Mouse (Mus musculus): ENCODE measurements around the gene Gm17268.

Gene Gm17268

GRCm38 (mm10) chr11:82038535-82038934, at the start of gene Gm17268:
TSS of gene Gm17268 (minus strand) at chr11:82038562.
- no peak for DNase-seq

- DNase-seq: no peak
Observed at GRCm38 (mm10) chr11:82084360-82084759, 46.0 kb upstream of the Gm17268 start.

- no peak for DNase-seq
Observed at GRCm38 (mm10) chr11:82080865-82081264, 42.5 kb upstream of the Gm17268 start.

DNA sequence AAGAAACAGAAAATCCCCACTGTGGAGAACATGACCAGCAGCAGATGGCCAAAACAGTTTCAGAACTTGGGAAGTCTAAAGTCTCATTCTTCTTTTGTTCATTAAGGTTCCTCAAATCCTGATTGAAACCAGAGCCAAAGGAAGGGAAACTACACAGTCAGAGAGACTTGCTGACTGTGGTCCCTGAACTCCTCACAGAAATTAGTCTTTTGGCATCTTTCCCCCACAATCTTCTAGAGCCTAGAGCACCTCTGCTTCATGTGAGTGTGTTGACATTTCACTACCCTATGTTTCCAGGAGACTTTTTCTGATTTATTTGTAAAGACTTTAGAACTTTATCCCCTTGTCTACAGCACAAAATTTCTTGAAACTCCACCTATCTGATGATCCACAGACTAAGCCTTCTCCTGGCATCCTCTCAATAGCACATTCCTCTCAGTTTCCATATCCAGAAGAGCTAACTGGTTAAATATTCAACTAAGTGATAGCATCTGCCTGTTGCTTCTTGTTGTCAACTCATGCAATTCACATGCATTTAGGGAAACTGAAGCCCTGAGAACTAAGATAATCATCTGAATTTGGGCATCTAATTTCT, 39.9 kb upstream of the Gm17268 start:
- DNase-seq: no peak

- no peak for DNase-seq
Observed at GRCm38 (mm10) chr11:82077031-82077430, 38.7 kb upstream of the Gm17268 start.

DNA sequence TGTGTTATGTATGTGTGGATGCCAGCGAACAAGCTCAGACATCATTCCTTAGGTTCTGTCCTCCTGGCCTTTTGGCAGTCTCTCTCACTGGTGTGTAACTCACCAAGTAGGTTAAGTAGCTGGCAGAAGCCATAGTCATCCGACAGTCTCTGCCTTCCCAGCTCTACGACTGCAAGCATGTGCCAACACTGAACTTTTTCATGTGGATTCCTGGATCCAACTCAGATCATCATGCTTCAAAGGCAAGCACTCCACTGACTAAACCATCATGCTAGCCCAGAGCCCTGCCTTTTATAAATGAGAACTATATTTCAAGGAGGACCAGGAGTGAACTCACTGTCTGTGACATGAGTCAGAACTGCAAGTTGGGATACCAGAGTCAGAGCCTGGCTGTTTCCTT, 35.3 kb upstream of the Gm17268 start:
- no peak for DNase-seq

DNA sequence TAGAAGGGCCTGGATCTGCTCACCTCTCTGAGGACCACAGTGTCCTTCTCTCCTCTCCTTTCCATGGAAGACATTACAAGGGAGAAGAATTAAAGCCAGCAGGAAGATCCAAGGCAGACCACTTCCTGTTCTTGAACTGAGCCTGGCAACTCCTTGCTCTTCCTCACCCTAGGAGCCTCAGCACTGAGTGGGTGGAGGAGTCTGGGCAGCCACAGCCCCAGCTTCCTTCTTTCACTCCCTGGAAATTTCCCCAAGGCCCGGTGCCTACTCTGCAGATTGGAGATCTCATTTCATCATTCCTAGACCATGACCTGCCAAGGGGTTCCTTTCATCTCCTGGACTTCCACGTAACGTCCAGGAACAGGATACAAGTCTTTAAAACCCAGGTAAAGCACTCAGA, 34.6 kb upstream of the Gm17268 start:
- no peak for DNase-seq

DNA sequence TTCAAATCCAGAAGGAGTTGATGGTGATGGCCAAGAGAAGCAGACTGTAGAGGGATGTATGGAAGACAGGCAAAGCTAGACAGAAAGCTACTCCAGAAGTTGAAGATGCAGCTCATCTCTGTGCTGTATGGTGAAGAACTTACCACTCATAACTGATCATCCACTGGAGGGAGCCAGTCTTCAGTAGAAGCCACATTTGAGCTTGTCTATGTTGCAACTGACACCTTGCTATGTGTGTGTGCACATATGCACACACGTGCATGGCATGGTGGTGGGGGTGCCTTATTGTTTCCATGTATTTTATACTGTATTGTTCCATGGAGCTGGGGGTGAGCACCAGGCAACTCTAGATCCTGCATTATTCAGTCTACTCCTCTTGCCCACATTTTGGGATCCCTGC, 34.0 kb upstream of the Gm17268 start:
- no peak for DNase-seq

DNA sequence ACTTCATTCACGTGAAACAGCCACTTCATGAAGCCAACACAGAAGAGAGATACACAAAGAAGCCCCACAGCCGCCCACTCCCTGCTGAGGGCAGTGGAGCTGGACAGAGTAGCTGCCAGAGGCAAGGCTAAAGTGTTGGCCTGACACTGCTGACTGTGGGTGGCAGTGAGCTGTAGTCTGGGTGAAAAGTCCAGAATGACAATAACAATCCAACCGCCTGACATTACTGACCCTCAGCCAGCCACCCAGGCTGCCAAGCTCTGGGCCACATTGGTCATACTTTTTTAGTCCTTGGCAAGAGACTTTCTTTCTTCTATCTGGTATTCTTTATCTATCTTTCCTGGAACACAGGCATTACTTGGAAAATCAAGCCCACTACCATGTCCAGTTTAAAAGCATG, 32.7 kb upstream of the Gm17268 start:
- no peak for DNase-seq

DNA sequence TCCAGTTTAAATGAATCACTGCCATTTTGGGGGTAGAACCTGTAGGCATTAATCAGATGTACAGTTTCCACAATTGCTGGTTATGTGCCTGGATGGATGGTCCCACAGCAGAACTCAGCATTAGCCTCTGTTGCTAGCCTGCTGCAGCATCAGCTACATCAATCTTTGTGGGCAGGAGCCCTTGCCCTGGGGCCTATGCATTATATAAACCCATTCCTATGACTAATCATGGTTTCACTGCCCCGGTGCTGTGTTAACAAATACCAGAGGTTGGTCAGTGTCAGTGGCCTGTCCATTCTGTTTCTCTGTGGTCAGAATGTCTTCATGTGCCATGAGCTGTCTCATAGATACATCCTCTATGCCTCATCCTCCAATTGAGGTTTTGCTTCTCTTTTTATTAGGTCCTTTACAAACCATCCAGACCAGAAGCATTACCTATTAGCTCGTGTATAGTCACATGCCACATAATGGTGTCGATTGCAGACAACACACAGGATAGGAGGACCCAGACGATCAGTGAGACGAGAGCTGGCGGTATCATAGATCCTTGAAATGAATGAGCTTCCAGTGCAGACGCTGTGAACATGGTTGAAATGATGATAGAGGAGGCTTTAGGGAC, 28.7 kb upstream of the Gm17268 start:
- no peak for DNase-seq

GRCm38 (mm10) chr11:82063454-82063853, 25.1 kb upstream of the Gm17268 start:
- no peak for DNase-seq

DNA sequence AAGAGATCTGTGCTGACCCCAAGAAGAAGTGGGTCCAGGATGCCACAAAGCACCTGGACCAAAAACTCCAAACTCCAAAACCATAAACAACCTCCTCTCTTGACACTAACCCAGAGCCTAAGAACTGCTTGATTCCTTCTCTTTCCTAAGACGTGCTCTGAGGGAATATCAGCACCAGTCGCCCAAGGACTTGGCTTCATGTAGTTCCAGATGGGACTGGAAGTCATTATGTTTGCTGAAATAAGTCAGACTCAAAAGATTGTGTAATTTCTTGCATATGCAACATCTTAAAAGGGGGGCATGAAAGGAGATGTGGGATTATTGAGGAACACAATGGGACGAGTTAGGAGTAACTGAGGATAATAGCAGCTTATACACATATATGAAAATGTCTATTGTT, 23.9 kb upstream of the Gm17268 start:
- DNase-seq: no peak

DNA sequence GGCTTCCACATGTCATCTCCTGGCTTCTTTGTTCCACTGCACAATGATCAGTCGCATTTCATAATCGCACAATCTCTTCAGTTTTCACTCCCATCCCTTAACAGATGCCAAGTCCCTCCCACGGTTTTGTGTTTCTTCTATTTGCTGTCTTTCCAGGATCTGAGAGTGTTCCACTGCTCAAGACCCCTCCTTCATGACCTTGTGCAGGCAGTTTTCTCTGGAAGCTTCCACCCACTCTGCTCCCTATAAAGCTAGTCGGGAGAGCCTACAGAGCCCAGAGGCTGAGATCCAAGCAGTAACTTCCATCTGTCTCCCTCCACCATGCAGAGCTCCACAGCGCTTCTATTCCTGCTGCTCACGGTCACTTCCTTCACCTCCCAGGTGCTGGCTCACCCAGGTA, 19.3 kb upstream of the Gm17268 start, which contains the start of gene Ccl11:
Ccl11 (plus strand) TSS at position 178 of the 400 bp plus-strand sequence.
- DNase-seq: no peak

GRCm38 (mm10) chr11:82053849-82054248, 15.5 kb upstream of the Gm17268 start:
- peak; percentile 39 for DNase-seq

DNA sequence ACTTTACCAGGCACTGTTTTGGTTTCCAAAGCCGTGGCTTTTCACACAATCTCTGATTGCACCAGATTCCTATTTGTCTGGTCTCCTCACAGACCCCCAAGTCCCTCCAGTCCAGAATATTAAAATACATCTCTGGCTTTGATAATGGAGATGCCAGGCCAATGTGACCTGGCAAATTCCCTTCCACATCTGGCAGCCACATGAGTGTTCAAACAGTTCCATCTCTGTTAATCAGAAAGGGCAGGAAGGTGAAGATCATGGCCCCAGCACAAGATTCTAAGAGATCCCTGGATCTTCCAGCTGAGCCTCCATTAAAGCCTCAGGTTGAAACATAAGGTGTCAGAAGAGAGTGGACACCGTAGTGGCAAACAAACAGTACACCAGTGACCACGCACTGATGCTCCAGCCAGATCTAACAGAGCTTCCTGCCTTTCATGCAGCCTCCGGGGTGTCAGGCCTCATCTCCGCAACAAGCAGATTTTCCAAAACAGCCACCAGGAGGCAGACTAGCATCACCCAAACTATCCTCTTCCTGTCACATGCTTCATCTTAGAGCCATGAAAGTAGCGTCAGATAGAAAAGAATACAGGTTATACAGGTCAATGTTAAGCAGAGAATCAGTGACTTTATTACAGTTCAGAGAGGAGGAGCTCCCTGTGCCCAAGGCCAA, 9.5 kb upstream of the Gm17268 start:
- DNase-seq: peak; percentile 69

DNA sequence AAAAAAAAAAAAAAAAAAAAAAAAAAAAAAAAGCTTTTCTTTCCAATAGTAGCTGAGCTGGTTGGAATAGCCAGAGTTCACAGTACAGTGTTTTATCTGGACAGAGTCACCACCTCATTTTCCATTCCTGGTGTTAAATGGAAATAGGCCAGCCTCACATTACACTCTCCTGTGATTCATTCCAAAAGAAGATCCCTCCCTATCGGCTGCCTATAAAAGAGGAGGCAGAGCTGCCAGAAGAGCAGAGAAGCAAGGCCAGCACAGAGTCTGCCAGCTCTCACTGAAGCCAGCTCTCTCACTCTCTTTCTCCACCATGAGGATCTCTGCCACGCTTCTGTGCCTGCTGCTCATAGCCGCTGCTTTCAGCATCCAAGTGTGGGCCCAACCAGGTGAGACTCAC, 7.1 kb upstream of the Gm17268 start, which contains the start of gene Ccl7:
Ccl7 (plus strand) TSS at position 242 of the 400 bp plus-strand sequence.
- DNase-seq: no peak

GRCm38 (mm10) chr11:82041671-82042080, 3.3 kb upstream of the Gm17268 start:
- peak; percentile 20 for DNase-seq

DNA sequence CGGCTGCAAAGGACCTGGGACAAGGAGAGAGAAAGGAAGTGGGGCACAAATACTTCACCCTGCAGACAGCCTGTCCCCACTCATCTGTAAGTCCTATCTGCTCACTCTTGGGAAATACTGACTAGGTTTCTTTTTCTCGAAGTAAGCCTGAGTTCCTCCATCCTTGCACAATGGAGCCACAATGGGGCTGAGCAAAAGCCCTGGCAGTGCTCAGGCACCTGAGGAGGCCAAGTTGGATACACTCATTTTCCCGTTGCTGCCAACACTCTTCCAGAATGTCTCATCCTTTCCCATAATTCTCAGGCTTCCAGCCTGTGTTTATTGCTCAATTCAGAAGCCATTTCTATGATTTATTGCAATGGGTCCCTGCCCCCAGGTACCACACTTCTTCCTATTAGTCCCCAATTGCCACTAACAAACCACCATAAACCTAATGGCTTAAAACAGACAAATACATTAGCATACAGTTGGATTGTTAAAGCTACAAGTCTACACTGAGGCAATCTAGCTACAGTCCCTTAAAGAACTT, 834 bp upstream of the Gm17268 start:
- DNase-seq: no peak

DNA sequence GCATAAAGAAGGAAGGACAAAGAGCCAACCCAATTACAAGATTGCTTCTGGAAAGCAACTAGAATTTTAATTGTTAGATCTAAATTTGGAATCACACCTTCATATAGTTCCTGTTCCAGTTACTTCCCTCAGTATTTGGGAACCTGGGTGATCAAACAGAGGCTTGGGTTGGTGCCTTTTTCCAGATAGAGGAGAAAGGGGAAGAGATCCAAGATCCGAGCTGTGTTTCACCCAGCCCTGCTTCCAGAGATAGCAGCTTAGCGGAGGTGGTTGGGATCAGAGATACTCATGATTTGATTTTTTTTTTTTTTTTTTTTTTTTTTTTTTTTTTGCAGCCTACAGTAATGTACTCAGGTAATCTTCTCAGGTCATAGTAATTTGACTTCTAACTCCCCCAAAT, 2.5 kb downstream of the Gm17268 start:
- no peak for DNase-seq

DNA sequence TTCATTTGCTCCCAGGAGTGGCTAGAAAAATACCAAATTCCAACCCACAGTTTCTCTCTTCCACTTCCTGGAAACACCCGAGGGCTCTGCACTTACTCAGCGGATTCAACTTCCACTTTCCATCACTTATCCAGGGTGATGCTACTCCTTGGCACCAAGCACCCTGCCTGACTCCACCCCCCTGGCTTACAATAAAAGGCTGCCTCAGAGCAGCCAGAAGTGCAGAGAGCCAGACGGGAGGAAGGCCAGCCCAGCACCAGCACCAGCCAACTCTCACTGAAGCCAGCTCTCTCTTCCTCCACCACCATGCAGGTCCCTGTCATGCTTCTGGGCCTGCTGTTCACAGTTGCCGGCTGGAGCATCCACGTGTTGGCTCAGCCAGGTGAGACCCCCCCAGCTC, 3.0 kb downstream of the Gm17268 start, which contains the start of gene Ccl2:
Ccl2 (plus strand) TSS at position 216 of the 400 bp plus-strand sequence.
- peak; percentile 68 for DNase-seq

GRCm38 (mm10) chr11:82034446-82034845, 3.9 kb downstream of the Gm17268 start:
- no peak for DNase-seq

GRCm38 (mm10) chr11:82032678-82033344, 5.6 kb downstream of the Gm17268 start:
- DNase-seq: peak; percentile 83

DNA sequence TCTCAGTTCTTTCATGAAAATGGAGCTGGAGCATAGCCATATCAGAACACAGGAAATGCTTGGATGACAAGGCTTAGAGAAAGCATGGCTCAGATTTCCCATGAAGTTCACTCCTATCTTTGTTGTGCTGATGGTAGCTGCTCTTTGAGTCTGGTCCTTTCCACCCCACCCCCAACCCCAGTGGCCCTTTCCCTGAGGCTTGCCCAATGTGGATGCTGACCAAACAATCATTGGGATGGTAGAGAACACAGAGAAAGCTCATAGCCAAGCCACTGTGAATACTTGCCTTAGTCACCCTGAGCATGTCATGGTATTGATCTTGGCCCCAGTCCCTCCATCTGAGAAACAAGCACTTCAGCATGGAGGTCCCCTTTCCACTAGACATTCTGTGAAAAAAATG, 6.2 kb downstream of the Gm17268 start:
- DNase-seq: peak; percentile 9

All from kidney, postnatal 10 days (tissue).